Mouse (Mus musculus): ENCODE data around the gene Chrnb4.

The Chrnb4 gene

GRCm38 (mm10) chr9:55023902-55024583 is 24.5 kb downstream of the Chrnb4 start:
- DNase-seq (ENCODE audit: low read depth, low spot score): no peak

DNA sequence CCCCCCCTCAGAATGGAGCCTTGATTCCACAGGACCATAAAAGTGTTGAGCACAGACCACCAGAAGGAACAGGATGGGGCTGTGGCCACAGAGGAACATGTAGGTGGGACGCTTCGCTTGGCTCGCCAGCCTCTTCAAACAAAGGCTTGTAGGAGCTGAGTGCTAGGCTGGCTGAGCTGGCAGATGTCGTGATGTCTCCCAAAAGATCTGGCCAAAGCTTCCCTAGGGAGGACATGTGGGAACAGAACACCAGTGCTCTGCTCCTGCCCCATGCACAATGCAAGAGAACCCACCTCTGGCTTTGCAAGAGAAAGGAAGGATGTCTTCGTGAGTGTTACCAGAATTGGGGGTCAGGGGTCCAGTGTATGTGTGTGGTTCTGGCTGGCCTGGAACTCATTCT is 25.3 kb downstream of the Chrnb4 start:
- no peak for DNase-seq (ENCODE audit: low read depth, low spot score)

DNA sequence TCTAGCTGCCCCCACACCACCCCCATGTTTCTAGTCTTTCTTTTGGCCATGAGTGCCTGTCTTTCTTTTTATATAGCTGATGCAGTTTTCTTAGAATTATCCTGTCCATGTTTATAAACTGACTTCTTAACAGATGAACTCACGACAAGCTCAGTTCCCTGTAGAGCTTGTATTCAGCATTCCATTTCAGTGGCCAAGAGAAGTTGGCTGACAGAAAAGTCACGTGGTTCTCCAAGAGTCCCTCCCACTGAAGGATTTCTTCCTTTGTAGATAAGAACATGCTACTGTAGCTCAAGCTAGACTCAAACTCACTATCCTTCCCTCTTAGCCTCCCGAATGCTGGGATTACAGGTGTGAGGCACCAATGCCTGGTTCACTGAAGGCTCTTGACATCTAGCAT is 31.7 kb downstream of the Chrnb4 start:
- DNase-seq (ENCODE audit: low read depth, low spot score): no peak

GRCm38 (mm10) chr9:55010588-55011350 is 37.8 kb downstream of the Chrnb4 start:
- DNase-seq (ENCODE audit: low read depth, low spot score): no peak

- DNase-seq (ENCODE audit: low read depth, low spot score): no peak
Observed at GRCm38 (mm10) chr9:55009692-55010091, 38.9 kb downstream of the Chrnb4 start.

GRCm38 (mm10) chr9:55003609-55004008 is 45.0 kb downstream of the Chrnb4 start:
- no peak for DNase-seq (ENCODE audit: low read depth, low spot score)

GRCm38 (mm10) chr9:54995645-54996044 is 52.9 kb downstream of the Chrnb4 start:
- DNase-seq (ENCODE audit: low read depth, low spot score): no peak

- DNase-seq (ENCODE audit: low read depth, low spot score): no peak
Observed at GRCm38 (mm10) chr9:54994381-54994780, 54.2 kb downstream of the Chrnb4 start.

DNA sequence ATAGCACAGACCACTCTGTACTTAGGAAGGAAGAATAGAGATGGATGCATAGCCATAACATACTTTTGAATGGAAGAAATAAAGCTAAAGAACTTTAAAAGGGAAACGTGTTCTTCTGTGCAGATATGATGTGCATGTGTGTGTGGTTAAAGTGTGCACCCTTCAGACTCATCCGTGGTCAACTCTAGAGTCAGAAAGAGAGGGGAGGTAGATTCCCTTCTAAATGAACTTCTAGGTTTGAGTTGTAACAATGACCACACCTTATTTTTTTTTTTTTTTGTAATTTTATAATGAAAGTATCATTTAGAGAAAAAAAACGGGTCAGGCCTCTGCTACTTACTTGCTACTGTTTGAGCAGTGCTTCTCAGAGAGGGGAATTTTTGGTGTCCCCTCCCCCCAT is 58.2 kb downstream of the Chrnb4 start:
- no peak for DNase-seq (ENCODE audit: low read depth, low spot score)

GRCm38 (mm10) chr9:54982401-54982800 is 66.2 kb downstream of the Chrnb4 start:
- DNase-seq (ENCODE audit: low read depth, low spot score): no peak

- no peak for DNase-seq (ENCODE audit: low read depth, low spot score)
Observed at GRCm38 (mm10) chr9:54981291-54982191, 67.0 kb downstream of the Chrnb4 start.

GRCm38 (mm10) chr9:54980674-54981073 is 67.9 kb downstream of the Chrnb4 start, which contains the start of gene Chrna5:
Chrna5 (plus strand) TSS chr9:54980880.
- no peak for DNase-seq (ENCODE audit: low read depth, low spot score)
